Mouse (Mus musculus) C2C12 (cell line): Measurements from ENCODE around the gene Pnma1.

Experiments
- CTCF ChIP-seq: IDR thresholded peaks from one replicate; pipeline ENCODE4 v1.5.1; 2011; ENCODE audit not compliant: control insufficient read depth, insufficient read depth, insufficient read length
- MYOG ChIP-seq: IDR thresholded peaks from one replicate; pipeline ENCODE4 v1.6.1; 2011; ENCODE audit not compliant: control insufficient read depth, insufficient read length; ENCODE audit errors: extremely low read depth
- USF1 ChIP-seq: IDR thresholded peaks from one replicate; pipeline ENCODE4 v1.6.1; 2011; ENCODE audit warnings: low read depth, mild to moderate bottlenecking, control low read depth, moderate library complexity

DNA sequence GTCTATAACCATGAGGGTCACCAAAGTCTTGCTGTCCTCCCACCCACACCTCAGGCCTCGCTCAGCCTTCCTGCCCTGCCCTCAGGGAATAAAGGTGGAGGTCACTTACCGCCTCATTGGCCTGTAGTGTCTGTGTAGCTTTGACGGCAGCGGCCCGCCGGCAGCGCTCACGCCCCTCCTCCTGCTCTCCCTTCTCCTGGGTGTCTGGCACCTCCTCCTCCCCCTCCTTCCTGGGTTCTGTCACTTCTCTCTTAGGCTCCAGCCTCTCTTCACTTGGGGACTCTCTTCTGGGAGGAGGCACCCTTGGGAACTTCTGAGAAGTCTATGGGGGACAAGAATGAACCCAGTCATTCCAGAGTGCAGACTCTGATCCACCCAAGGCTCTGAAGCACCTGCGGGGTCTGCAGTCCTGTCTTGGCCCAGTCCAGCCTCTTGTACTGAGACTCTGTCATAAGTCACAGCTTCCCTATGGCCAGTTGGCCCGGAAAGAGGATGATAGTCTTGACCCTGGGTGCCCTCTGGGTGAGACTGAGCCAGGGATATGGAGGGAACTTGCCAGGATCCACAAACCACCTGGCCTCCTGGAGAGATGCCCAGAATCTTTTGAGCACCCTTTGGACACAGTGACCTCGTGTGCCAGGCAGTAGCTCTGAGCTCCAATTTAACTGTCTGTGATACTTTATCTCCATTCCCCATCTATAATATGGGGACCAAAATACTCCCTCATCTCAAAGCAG lies 6.7 kb upstream of the Pnma1 start:
- TF ChIP-seq CTCF (no peak), USF1 (no peak), MYOG (no peak)
